Mouse (Mus musculus) midbrain, embryonic 11.5 days (tissue): ENCODE data around the gene Car2. TPM values are rescaled to one million over a fixed set of nuclear protein-coding genes. Genes with fewer than 3 reads are reported as not detected.
A peak's percentile ranks its signal among the peaks of the same experiment; 100 is the strongest.

Experiments
- ATAC-seq: fragments of 200-750 bp; cut with Nextera tagmentation; 2 replicates; pipeline ENCODE4 v1.8.0; 2017; ENCODE audit warnings: moderate TSS enrichment, moderate library complexity; ENCODE audit not compliant: low FRiP score
- DNase-seq: peaks from one replicate; pipeline ENCODE4 v3.0.0; 2015; ENCODE audit warnings: low spot score; ENCODE audit errors: missing footprints
- H3K27ac ChIP-seq: fragments of 300-500 bp; sonication (generic); 2 replicates; pipeline ENCODE4 v1.5.1; 2014; ENCODE audit warnings: low read depth, low read length
- H3K27me3 ChIP-seq: fragments of 300-500 bp; sonication (generic); 2 replicates; pipeline ENCODE4 v1.6.1; 2014; ENCODE audit warnings: mild to moderate bottlenecking, low read length, moderate library complexity, mixed read lengths; ENCODE audit not compliant: control insufficient read depth, insufficient read depth
- H3K36me3 ChIP-seq: fragments of 300-500 bp; sonication (generic); 2 replicates; pipeline ENCODE4 v1.6.1; 2014; ENCODE audit warnings: mild to moderate bottlenecking, low read length, moderate library complexity, mixed read lengths; ENCODE audit not compliant: control insufficient read depth, insufficient read depth
- H3K4me1 ChIP-seq: fragments of 300-500 bp; sonication (generic); 2 replicates; pipeline ENCODE4 v1.6.1; 2014; ENCODE audit warnings: low read length; ENCODE audit not compliant: control insufficient read depth, insufficient read depth
- H3K4me2 ChIP-seq: fragments of 300-500 bp; sonication (generic); 2 replicates; pipeline ENCODE4 v1.6.1; 2014; ENCODE audit warnings: mild to moderate bottlenecking, moderate library complexity
- H3K4me3 ChIP-seq: fragments of 300-500 bp; sonication (generic); 2 replicates; pipeline ENCODE4 v1.5.1; 2014; ENCODE audit warnings: low read depth, low read length
- H3K9ac ChIP-seq: fragments of 300-500 bp; sonication (generic); 2 replicates; pipeline ENCODE4 v1.6.1; 2014; ENCODE audit warnings: low read length
- H3K9me3 ChIP-seq: fragments of 300-500 bp; sonication (generic); 2 replicates; pipeline ENCODE4 v1.6.1; 2016; ENCODE audit warnings: low read length; ENCODE audit not compliant: control insufficient read depth
- WGBS: fragments of 180-500 bp; shearing (Covaris S2); extraction: QIAGEN DNeasy Blood & Tissue Kit; methylation state at CpG from one replicate; pipeline ENCODE4 v1.1.7; 2014; 5-methylcytosine and 5-hydroxymethylcytosine counted together
- polyA plus RNA-seq: library from polyadenylated mRNA; unstranded; fragments of >200 nt; fragmentation: Nextera tagmentation; extraction: Ambion mirVana; gene quantifications from 2 replicates; pipeline ENCODE4 v1.2.1, GENCODE M21; 2014

Car2 gene
- polyA plus RNA-seq, 1 experiment from 2014 or later = 108 TPM

- no peaks in the 10 kb centered on the region for H3K27me3 ChIP-seq
- DNase-seq (peak; percentile 95), ATAC-seq (peak; percentile 42; the same call in 1 of the 2 replicates)
- H3K4me1 ChIP-seq = no peaks in the 10 kb centered on the region
- no peak overlapping the region for H3K4me2 ChIP-seq
- 50% methylated on average over 8 of the region's 8 CpGs for WGBS
- no peak overlapping the region for H3K27ac ChIP-seq
- no peaks in the 10 kb centered on the region for H3K9me3 ChIP-seq
- H3K36me3 ChIP-seq = no peaks in the 10 kb centered on the region
- H3K4me3 ChIP-seq = no peak overlapping the region
- H3K9ac ChIP-seq = no peak overlapping the region
Measured at GRCm38 (mm10) chr3:14874402-14875040, 11.6 kb upstream of the Car2 start.

GRCm38 (mm10) chr3:14876325-14876918, 9.7 kb upstream of the Car2 start:
- Histone ChIP-seq H3K36me3 (no peaks in the 10 kb centered on the region), H3K4me1 (no peaks in the 10 kb centered on the region), H3K4me2 (no peak overlapping the region), H3K9me3 (no peaks in the 10 kb centered on the region), H3K27ac (no peak overlapping the region), H3K4me3 (no peak overlapping the region), H3K9ac (no peak overlapping the region), H3K27me3 (no peaks in the 10 kb centered on the region)
- ATAC-seq = no peak
- 82% methylated on average over 9 of the region's 9 CpGs for WGBS
- peak; percentile 26 for DNase-seq

GRCm38 (mm10) chr3:14877251-14877909, 8.7 kb upstream of the Car2 start:
- 89% methylated on average over 7 of the region's 7 CpGs for WGBS

GRCm38 (mm10) chr3:14878749-14879223, 7.3 kb upstream of the Car2 start:
- 79% methylated on average over 6 of the region's 6 CpGs for WGBS
- no peak overlapping the region for H3K4me3 ChIP-seq
- H3K9me3 ChIP-seq = no peaks in the 10 kb centered on the region
- H3K4me2 ChIP-seq = no peak overlapping the region
- peak; percentile 49 for DNase-seq
- H3K36me3 ChIP-seq = no peaks in the 10 kb centered on the region
- no peaks in the 10 kb centered on the region for H3K4me1 ChIP-seq
- H3K27ac ChIP-seq = no peak overlapping the region
- H3K27me3 ChIP-seq = no peaks in the 10 kb centered on the region
- no peak for ATAC-seq
- no peak overlapping the region for H3K9ac ChIP-seq

More at GRCm38 (mm10) chr3:14877251-14877909, 8.7 kb upstream of the Car2 start:
- no peaks in the 10 kb centered on the region for H3K36me3 ChIP-seq
- no peaks in the 10 kb centered on the region for H3K27me3 ChIP-seq
- H3K4me3 ChIP-seq = no peak overlapping the region
- no peaks in the 10 kb centered on the region for H3K4me1 ChIP-seq
- H3K9ac ChIP-seq = no peak overlapping the region
- no peaks in the 10 kb centered on the region for H3K9me3 ChIP-seq
- peak; percentile 12 for DNase-seq
- no peak overlapping the region for H3K4me2 ChIP-seq
- no peak for ATAC-seq
- H3K27ac ChIP-seq = no peak overlapping the region

GRCm38 (mm10) chr3:14879293-14879692, 6.8 kb upstream of the Car2 start:
- no peak overlapping the region for H3K9ac ChIP-seq
- no peaks in the 10 kb centered on the region for H3K9me3 ChIP-seq
- no peaks in the 10 kb centered on the region for H3K36me3 ChIP-seq
- peak; percentile 12 for DNase-seq
- 86% methylated on average over 3 of the region's 3 CpGs for WGBS
- no peak overlapping the region for H3K27ac ChIP-seq
- no peak overlapping the region for H3K4me2 ChIP-seq
- H3K27me3 ChIP-seq = no peaks in the 10 kb centered on the region
- H3K4me1 ChIP-seq = no peaks in the 10 kb centered on the region
- H3K4me3 ChIP-seq = no peak overlapping the region
- no peak for ATAC-seq

- Histone ChIP-seq H3K4me2 (no peak overlapping the region), H3K4me1 (no peaks in the 10 kb centered on the region), H3K27me3 (no peaks in the 10 kb centered on the region), H3K9ac (no peak overlapping the region), H3K9me3 (no peaks in the 10 kb centered on the region), H3K36me3 (no peaks in the 10 kb centered on the region), H3K27ac (no peak overlapping the region), H3K4me3 (no peak overlapping the region)
- ATAC-seq (no peak), DNase-seq (peak; percentile 14)
- 78% methylated on average over 2 of the region's 2 CpGs for WGBS
Measured at GRCm38 (mm10) chr3:14880277-14880676, 5.8 kb upstream of the Car2 start.

- Histone ChIP-seq H3K36me3 (no peaks in the 10 kb centered on the region), H3K9me3 (no peaks in the 10 kb centered on the region), H3K4me2 (no peak overlapping the region), H3K9ac (no peak overlapping the region), H3K27ac (no peak overlapping the region), H3K27me3 (peaks cover 4% of the 10 kb centered on the region; the same call in 1 of the 2 replicates), H3K4me3 (no peak overlapping the region), H3K4me1 (no peaks in the 10 kb centered on the region)
- ATAC-seq = no peak
- DNase-seq = no peak
Measured at GRCm38 (mm10) chr3:14882005-14882404, 4.1 kb upstream of the Car2 start.

GRCm38 (mm10) chr3:14882756-14883155, 3.3 kb upstream of the Car2 start:
- H3K4me3 ChIP-seq = no peak overlapping the region
- WGBS = 88% methylated on average over 3 of the region's 3 CpGs
- H3K4me1 ChIP-seq = no peaks in the 10 kb centered on the region
- no peak overlapping the region for H3K9ac ChIP-seq
- no peaks in the 10 kb centered on the region for H3K36me3 ChIP-seq
- H3K9me3 ChIP-seq = no peaks in the 10 kb centered on the region
- no peak for DNase-seq
- no peak overlapping the region for H3K4me2 ChIP-seq
- no peak overlapping the region for H3K27ac ChIP-seq
- ATAC-seq = no peak
- peaks cover 9% of the 10 kb centered on the region; the same call in 1 of the 2 replicates for H3K27me3 ChIP-seq

- no peak overlapping the region for H3K4me2 ChIP-seq
- DNase-seq (peak; percentile 75), ATAC-seq (no peak)
- no peaks in the 10 kb centered on the region for H3K4me1 ChIP-seq
- H3K36me3 ChIP-seq = no peaks in the 10 kb centered on the region
- no peaks in the 10 kb centered on the region for H3K9me3 ChIP-seq
- no peak overlapping the region for H3K9ac ChIP-seq
- H3K27ac ChIP-seq = no peak overlapping the region
- peaks cover 9% of the 10 kb centered on the region; the same call in 1 of the 2 replicates for H3K27me3 ChIP-seq
- no peak overlapping the region for H3K4me3 ChIP-seq
Measured at GRCm38 (mm10) chr3:14884826-14885225, 1.2 kb upstream of the Car2 start.
